Mouse (Mus musculus) brain, embryonic 14.5 days (tissue): ENCODE data around the gene Rap1a.

Source experiments
- CTCF ChIP-seq: fragments of 200-500 bp; IDR thresholded peaks from 2 replicates; pipeline ENCODE4 v1.5.1; 2012; ENCODE audit warnings: inconsistent platforms, mild to moderate bottlenecking, moderate library complexity, borderline replicate concordance; ENCODE audit not compliant: insufficient read depth, insufficient read length; ENCODE audit errors: extremely low read depth
- POLR2A ChIP-seq: fragments of 200-500 bp; IDR thresholded peaks from 2 replicates; pipeline ENCODE4 v1.6.1; 2012; ENCODE audit warnings: mild to moderate bottlenecking, inconsistent platforms, borderline replicate concordance; ENCODE audit not compliant: poor library complexity, insufficient read depth, insufficient read length, severe bottlenecking; ENCODE audit errors: extremely low read depth

DNA sequence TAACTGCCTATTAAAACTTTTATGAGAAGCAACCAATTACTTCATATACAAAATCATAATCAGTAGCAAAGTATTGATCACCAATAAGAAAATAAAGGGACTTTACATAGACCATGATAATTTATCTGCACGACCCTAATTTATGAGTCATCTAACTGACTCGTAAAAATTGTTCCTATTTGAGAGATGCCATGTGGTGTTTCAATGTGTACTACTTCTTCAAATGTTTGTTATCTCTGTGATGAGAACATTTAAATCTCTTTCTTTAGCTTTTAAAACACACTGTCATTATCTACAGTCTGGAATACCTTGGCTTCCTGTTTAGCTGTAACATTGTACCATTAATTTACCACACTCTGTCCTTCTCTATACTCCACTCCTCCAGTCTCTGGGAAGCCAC is 31.8 kb downstream of the Rap1a start:
- TF ChIP-seq POLR2A (no peak), CTCF (no peak)
